Mouse (Mus musculus) liver, embryonic 14.5 days (tissue): ENCODE measurements around the gene Slc25a39.

Source experiments
- CTCF ChIP-seq: IDR thresholded peaks from 2 replicates; pipeline ENCODE4 v1.5.1; 2016; ENCODE audit warnings: antibody characterized with exemption, low read depth, control low read depth
- EP300 ChIP-seq: IDR thresholded peaks from 2 replicates; pipeline ENCODE4 v1.6.1; 2016; ENCODE audit warnings: antibody characterized with exemption, low read depth

DNA sequence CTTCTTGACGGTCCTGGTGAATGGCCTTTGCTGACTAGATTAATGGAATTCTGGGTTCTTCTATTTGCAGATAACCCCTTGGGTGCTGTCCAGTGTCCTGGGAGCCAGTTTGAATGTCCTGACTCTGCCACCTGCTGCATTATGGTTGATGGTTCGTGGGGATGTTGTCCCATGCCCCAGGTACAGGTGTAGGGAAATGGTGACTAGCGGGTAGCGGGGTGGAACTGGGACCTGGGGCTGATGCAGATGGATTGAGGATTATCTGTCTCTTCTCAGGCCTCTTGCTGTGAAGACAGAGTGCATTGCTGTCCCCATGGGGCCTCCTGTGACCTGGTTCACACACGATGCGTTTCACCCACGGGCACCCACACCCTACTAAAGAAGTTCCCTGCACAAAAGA is 26.1 kb upstream of the Slc25a39 start:
- TF ChIP-seq CTCF (no peak), EP300 (no peak)
